Mouse (Mus musculus) bone marrow macrophage, adult 2 months (primary cell): ENCODE results near the gene Camkmt. TPM values are rescaled to one million over a fixed set of nuclear protein-coding genes. Genes with fewer than 3 reads are reported as not detected.

Experiments
- H3K27ac ChIP-seq: 2 replicates; pipeline ENCODE4 v1.5.1; 2012; ENCODE audit warnings: low read depth, low read length; ENCODE audit not compliant: insufficient read depth
- H3K4me1 ChIP-seq: 2 replicates; pipeline ENCODE4 v1.6.1; 2012; ENCODE audit warnings: low read length; ENCODE audit not compliant: control insufficient read depth, insufficient read depth
- H3K4me3 ChIP-seq: 2 replicates; pipeline ENCODE4 v1.5.1; 2012; ENCODE audit warnings: mild to moderate bottlenecking, low read length, moderate library complexity; ENCODE audit not compliant: insufficient read depth
- CTCF ChIP-seq: IDR thresholded peaks from 2 replicates; pipeline ENCODE4 v1.5.1; 2012; ENCODE audit warnings: low read depth, mild to moderate bottlenecking, low read length, moderate library complexity
- POLR2A ChIP-seq: IDR thresholded peaks from 2 replicates; pipeline ENCODE4 v1.6.1; 2012; ENCODE audit warnings: mild to moderate bottlenecking, low read depth, low read length, borderline replicate concordance
- polyA plus RNA-seq: library from polyadenylated mRNA; stranded (reverse); fragments of >200 nt; gene quantifications from 2 replicates; pipeline ENCODE4 v1.2.4, GENCODE M21; 2012; ENCODE audit not compliant: missing spikeins, insufficient read depth, insufficient read length

Gene Camkmt
- polyA plus RNA-seq, 1 experiment = 10.8 TPM

DNA sequence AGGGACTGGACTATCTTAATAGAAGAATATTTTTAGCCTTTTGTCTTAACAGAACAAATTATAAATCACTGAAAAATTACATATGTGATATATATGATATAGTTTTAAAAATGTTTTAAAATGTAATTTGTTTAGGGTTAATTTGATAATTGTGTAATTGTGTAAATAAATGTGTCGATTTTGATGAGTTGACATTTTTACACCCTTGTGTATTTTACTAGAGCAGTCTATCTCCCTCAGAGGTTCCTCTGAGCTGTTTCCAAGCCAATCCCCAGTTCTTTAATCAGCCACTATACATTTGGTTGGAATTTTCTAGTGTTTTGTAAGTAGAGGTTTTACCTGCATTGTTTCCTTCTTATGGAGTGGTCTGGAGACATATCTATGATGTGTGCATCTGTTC lies 48.0 kb downstream of the Camkmt start:
- Histone ChIP-seq H3K4me3 (no peak overlapping the region), H3K27ac (no peak overlapping the region), H3K4me1 (no peaks in the 10 kb centered on the region)
- TF ChIP-seq POLR2A (no peak), CTCF (no peak)

DNA sequence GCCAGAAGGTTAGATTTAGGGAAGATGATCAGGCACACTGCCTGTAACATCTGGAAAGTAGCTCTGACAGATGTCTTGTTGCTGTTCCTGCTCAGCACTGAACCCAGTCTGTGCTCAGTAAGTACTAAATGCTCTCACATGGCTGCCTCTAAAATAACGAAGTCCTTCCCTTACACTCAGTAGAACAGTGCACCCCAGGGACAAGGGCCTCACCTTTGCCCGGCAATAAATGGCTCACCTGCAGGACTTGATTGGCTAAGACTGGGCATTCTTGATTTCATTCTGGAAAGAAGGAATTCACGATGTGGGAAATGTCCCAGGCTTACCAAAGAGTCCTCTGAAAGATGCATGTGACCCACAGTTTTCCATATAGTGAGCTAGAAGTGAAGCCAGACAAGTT lies 51.3 kb downstream of the Camkmt start:
- no peak overlapping the region for H3K27ac ChIP-seq

DNA sequence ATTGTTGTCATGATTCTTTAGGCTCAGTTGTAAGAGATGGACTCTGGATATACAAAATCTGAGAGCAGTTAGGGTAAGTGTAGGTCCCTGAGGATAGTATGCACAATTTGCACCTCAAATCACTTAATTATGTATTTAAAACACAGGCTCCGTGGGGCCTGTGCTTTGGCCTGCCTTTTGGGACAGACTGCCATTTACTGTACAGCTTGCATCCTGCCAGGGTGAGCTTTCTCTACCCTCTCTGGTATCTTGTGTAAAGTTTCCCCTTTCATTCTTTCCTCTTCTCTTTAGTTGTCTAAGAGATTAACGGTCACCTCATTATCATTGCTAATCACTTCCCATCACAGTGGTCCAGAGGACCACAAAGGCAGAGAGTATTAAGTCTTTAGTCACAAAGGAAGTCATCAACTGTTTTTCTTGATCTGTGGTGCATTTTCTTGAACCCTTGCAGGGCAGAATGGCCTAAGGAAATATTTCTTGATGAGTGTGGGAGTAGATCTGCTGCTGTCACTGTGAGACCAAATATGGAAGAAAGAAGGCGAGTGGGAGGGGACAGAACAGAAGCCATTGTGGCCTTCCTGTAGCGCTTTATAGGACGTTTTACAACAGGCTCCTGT lies 52.3 kb downstream of the Camkmt start:
- Histone ChIP-seq H3K4me1 (no peaks in the 10 kb centered on the region; the same call in 1 of the 2 replicates), H3K4me3 (no peak overlapping the region), H3K27ac (no peak overlapping the region)
- no peak for TF ChIP-seq CTCF
- TF ChIP-seq POLR2A = no peak

More for the DNA sequence above, 51.3 kb downstream of the Camkmt start:
- H3K4me1 ChIP-seq = no peaks in the 10 kb centered on the region; the same call in 1 of the 2 replicates
- H3K4me3 ChIP-seq = no peak overlapping the region
- TF ChIP-seq CTCF (no peak), POLR2A (no peak)

DNA sequence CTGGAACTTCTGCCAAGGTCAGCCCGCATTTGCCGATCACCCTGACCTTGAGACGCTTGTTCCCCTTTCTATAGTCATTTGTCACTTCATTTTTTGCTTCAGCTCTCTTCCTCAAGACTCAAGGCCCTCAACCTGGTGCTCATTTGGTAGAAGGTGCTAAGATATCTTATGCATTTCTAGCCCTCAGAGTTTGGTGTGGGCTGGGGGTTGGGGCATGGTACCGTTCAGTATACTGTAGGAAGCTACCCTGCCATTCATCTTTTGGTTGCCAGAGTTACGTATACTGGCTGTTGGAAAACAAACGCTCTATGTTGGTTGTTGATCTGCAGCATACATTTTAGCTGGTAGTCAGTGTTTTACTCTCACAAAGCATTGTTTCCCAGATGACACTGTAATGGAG lies 53.8 kb downstream of the Camkmt start:
- H3K4me1 ChIP-seq = no peaks in the 10 kb centered on the region; the same call in 1 of the 2 replicates
- TF ChIP-seq CTCF (no peak), POLR2A (no peak)
- H3K4me3 ChIP-seq = no peak overlapping the region

DNA sequence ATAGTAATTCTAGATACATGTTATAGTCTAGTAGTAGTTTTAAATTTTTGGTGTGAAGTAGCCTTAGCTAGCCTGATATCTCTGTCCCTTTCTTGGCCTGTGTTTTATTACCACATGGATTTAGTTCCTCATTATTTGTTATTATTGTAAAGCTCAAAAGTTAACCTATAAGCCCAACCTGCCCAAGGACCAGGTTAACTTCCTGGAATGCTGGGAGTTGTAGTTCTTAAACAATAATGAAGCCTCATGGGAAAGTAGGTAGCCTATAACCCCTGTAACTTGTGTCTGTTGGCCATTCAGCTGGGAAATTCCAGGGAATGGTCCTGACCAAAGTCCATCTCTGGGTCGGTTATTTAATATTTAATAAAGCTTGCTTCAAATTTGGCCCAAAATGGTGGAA lies 58.0 kb downstream of the Camkmt start:
- no peak for TF ChIP-seq CTCF
- no peak for TF ChIP-seq POLR2A
- Histone ChIP-seq H3K4me3 (no peak overlapping the region), H3K4me1 (peaks cover 6% of the 10 kb centered on the region; the same call in 1 of the 2 replicates), H3K27ac (no peak overlapping the region)

More for the DNA sequence above, 53.8 kb downstream of the Camkmt start:
- H3K27ac ChIP-seq = no peak overlapping the region

DNA sequence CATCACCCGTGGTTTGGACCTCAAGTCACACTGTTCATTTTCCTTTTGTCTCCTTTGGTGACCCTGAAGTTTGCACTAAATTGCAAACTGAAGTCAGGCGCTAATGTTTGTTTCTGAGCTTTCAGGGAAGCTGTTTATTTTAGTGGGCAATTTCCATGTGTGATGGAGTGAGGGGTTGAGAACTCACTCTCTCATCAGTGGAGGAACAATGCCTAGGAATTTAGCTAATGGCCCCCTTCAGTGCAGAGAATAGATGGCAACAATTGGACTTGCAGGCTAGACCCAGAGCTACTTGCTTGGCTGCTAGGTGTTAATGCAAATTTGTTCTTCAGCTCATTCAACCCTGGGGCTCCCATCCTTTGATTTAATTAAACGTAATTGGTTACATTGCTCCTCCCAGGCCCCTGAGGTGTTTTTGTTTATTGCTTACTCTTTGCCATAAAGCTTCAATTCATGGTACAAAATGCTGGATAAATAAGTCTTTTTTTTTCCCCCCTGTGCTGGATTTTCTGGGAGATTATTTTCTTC lies 58.9 kb downstream of the Camkmt start:
- Histone ChIP-seq H3K27ac (no peak overlapping the region), H3K4me3 (no peak overlapping the region), H3K4me1 (0 out of 2 replicates have a peak, but pooled peaks cover 6% of the 10 kb centered on the region)
- TF ChIP-seq POLR2A (no peak), CTCF (no peak)

DNA sequence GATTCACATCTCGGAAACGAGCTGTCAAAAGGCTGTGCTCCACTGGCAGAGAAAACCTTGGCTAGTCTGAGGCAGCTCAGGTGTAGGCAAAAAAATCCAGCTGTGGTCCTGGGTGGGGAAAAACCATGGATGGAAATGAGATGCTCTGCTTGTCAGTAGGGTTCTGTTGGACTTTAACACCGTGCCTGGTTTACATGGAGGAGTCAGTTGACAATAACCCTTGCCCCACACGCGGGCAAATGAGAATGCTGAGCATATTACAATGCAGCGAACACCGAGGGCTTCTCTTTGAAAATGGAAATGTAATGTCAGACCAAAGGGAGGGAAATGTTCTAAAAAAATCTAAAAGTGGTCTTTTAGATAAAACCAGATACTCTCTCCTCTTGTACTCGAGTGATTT lies 60.9 kb downstream of the Camkmt start:
- Histone ChIP-seq H3K4me1 (0 out of 2 replicates have a peak, but pooled peaks cover 6% of the 10 kb centered on the region), H3K4me3 (no peak overlapping the region), H3K27ac (no peak overlapping the region)
- no peak for TF ChIP-seq POLR2A
- no peak for TF ChIP-seq CTCF

DNA sequence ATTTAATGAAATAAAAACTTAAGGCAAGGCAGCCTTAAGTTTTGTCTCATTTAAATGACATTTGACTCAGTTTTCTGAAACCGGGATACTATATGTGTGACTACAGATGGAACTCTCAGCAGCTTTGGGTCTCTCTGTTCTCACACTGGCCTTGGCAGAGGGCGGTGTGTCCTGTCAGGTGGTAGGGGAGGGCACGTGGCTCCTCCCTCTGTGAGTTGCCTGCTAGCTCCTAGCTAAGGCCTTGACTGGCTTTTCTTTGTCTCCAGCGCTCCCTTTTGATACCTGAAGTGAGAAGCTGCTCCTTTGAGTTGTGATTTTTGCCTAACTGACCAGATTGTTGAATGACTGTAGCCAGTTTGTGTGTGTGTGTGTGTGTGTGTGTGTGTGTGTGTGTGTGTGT lies 67.8 kb downstream of the Camkmt start:
- H3K27ac ChIP-seq = no peak overlapping the region
- TF ChIP-seq POLR2A (no peak), CTCF (no peak)
- peaks cover 3% of the 10 kb centered on the region; the same call in 1 of the 2 replicates for H3K4me1 ChIP-seq

DNA sequence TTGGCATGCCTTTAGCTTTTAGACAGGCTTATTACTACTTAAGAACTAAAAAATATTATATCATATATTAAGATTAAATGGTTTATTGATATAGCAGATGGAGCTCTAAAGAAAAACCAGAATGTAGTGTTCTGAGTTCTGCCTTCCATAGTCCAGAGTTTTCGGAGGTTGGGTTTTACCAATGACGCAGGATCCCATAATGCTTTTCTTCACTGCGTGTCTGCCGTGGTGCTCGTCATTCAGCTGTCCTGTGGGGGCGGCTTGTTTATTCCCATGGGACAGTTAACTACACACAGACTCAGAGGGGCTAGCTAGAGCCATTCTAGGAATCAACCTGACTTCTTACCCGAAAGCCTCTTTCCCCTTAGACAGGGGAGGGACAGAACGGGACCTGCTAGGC lies 69.2 kb downstream of the Camkmt start:
- Histone ChIP-seq H3K27ac (no peak overlapping the region), H3K4me1 (peaks cover 3% of the 10 kb centered on the region; the same call in 1 of the 2 replicates), H3K4me3 (no peak overlapping the region)
- TF ChIP-seq CTCF (no peak), POLR2A (no peak)

More for the DNA sequence above, 67.8 kb downstream of the Camkmt start:
- no peak overlapping the region for H3K4me3 ChIP-seq

DNA sequence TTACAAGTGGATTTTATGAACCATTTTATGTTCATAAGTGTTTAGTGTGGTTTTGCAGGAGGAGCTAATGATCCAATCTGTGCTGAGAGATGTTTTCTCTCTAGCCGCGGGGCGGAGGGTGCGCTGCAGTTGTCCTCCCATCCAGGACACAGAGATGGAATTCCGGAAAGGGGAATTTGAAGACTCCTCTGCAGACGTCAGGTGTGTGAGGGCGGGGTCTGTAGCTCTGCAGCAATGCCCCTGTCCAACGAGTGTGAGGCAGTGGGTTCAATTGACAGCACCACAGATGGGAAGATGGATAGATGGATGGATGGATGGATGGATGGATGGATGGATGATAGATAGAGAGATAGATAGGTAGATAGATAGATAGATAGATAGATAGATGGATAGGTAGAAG lies 70.4 kb downstream of the Camkmt start:
- no peak overlapping the region for H3K4me3 ChIP-seq
- TF ChIP-seq CTCF = no peak
- no peak for TF ChIP-seq POLR2A
- no peak overlapping the region for H3K27ac ChIP-seq
- H3K4me1 ChIP-seq = peaks cover 3% of the 10 kb centered on the region; the same call in 1 of the 2 replicates
